ENCODE assay signal across 12 mouse cellular contexts in the genomic region with DNA sequence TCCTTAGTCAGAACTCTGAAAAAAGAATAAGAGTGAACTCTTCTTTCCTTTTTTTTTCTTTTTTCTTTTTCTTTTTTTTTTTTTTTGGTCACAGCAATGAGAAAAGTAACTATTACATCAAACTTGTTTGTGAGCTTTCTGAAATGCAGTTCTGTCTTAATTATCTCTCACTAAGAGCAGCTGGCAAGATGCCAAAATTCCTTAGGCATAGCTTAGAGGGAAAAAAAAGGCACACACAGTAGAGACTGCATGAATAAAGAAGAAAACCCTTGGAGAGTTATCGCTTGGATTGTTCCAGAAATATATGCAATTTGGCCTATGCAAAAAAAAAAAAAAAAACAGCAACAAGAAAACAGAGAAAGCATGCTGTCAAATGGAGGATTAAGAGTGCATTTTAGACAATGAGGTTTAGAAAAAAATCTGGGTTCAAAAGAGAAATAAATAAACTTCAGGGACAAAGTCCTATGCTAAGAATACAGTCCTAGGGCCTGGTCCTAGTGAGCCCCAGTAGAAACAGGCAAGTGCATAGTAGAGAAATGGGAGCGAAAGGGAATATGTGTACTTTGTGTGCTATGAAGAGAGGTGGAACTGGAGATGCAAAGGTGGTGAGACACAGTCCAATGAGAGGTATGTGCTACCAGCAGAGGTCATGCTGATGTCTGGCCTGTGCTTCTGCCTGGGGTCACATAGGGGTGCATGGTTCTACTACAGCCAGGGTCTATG.
DNase-seq lines count a peak whose midpoint lies in the region; ATAC-seq and TF ChIP-seq lines count a peak whose summit lies in the region.
"Had no signal": no experiment of that assay in that cellular context is flagged by ENCODE, and none has a peak within 500 bp of the region (broad histone marks: within the 10 kb centered on the region; RNA-seq: fewer than 3 reads in every experiment).

No protein-coding gene starts in this region.

- H3K9ac ChIP-seq in lung, embryonic 14.5 days: no peak overlapping the region
- no peak overlapping the region for H3K9ac ChIP-seq in forebrain, embryonic 13.5 days
- H3K9ac ChIP-seq in midbrain, embryonic 16.5 days (ENCODE audit: low read depth, low read length): no peak overlapping the region

- DNase-seq in heart, postnatal 10 days: peak; percentile 26 to 35
- DNase-seq in heart, adult 9 months (ENCODE audit: low spot score in 2 of 2): no peak
- peak; percentile 85 for DNase-seq in lung, embryonic 14.5 days
- DNase-seq in lung, adult 2 months: no peak
- no peak for DNase-seq in right cerebral cortex, postnatal 36 days (ENCODE audit: low spot score in 2 of 2)
- DNase-seq in adrenal gland, adult (ENCODE audit: inconsistent age in 2 of 2, low spot score in 1 of 2): no peak
- DNase-seq: cerebellum, postnatal 36 days; right cerebral cortex, postnatal 14 days had no signal

- H3K4me1 ChIP-seq in lung, embryonic 14.5 days (ENCODE audit: insufficient read depth): no peaks in the 10 kb centered on the region
- no peaks in the 10 kb centered on the region for H3K4me1 ChIP-seq in lung, adult 2 months (ENCODE audit: control insufficient read depth, insufficient read depth, low read length)
- H3K4me1 ChIP-seq in forebrain, embryonic 13.5 days: peaks cover 6% of the 10 kb centered on the region; the same call in 1 of the 2 replicates
- H3K4me1 ChIP-seq in midbrain, embryonic 16.5 days (ENCODE audit: control insufficient read depth, insufficient read depth, low read length): no peaks in the 10 kb centered on the region

- ATAC-seq in lung, embryonic 14.5 days (ENCODE audit: insufficient read depth): peak; percentile 35; the same call in 1 of the 2 replicates
- peak; percentile 59 for ATAC-seq in forebrain, embryonic 13.5 days
- ATAC-seq in midbrain, embryonic 16.5 days: 0 out of 2 replicates have a peak, but pooled peaks have one; percentile 25
- ATAC-seq: intestine, embryonic 16.5 days had no signal

- H3K4me2 ChIP-seq in lung, embryonic 14.5 days: no peak overlapping the region
- H3K4me2 ChIP-seq in forebrain, embryonic 13.5 days: no peak overlapping the region
- H3K4me2 ChIP-seq in midbrain, embryonic 16.5 days (ENCODE audit: low read length): no peak overlapping the region
- H3K4me2 ChIP-seq: liver, embryonic 11.5 days had no signal

- 64% methylated on average over 2 of the region's 2 CpGs for WGBS in lung, embryonic 14.5 days
- WGBS in lung, adult 2 months: 76% methylated on average over 2 of the region's 2 CpGs
- WGBS in forebrain, embryonic 13.5 days: 48% methylated on average over 2 of the region's 2 CpGs
- 67% methylated on average over 2 of the region's 2 CpGs for WGBS in midbrain, embryonic 16.5 days

- TF ChIP-seq POLR2A in lung, adult 2 months (IDR thresholded peaks at IDR 0.05; ENCODE audit: borderline replicate concordance, extremely low read depth, low read depth, low read length): no peak

- no peaks in the 10 kb centered on the region for H3K36me3 ChIP-seq in lung, embryonic 14.5 days (ENCODE audit: insufficient read depth)
- H3K36me3 ChIP-seq in forebrain, embryonic 13.5 days (ENCODE audit: poor library complexity, severe bottlenecking): no peaks in the 10 kb centered on the region
- H3K36me3 ChIP-seq in midbrain, embryonic 16.5 days (ENCODE audit: control insufficient read depth, insufficient read depth, low read length): no peaks in the 10 kb centered on the region

- H3K4me3 ChIP-seq in lung, embryonic 14.5 days (ENCODE audit: low read depth, low read length): no peak overlapping the region
- no peak overlapping the region for H3K4me3 ChIP-seq in lung, adult 2 months (replicated peaks; ENCODE audit: extremely low read depth, low read depth, low read length)
- H3K4me3 ChIP-seq in forebrain, embryonic 13.5 days: no peak overlapping the region
- H3K4me3 ChIP-seq in midbrain, embryonic 16.5 days (ENCODE audit: low read depth, low read length): no peak overlapping the region

- H3K9me3 ChIP-seq in lung, embryonic 14.5 days (ENCODE audit: low read depth, low read length): no peaks in the 10 kb centered on the region
- H3K9me3 ChIP-seq in forebrain, embryonic 13.5 days (replicated peaks): no peaks in the 10 kb centered on the region
- no peaks in the 10 kb centered on the region for H3K9me3 ChIP-seq in midbrain, embryonic 16.5 days (replicated peaks; ENCODE audit: control insufficient read depth, low read length, poor library complexity, severe bottlenecking)

- H3K27me3 ChIP-seq in lung, embryonic 14.5 days (ENCODE audit: insufficient read depth, low read length): no peaks in the 10 kb centered on the region
- no peaks in the 10 kb centered on the region for H3K27me3 ChIP-seq in forebrain, embryonic 13.5 days
- H3K27me3 ChIP-seq in midbrain, embryonic 16.5 days (ENCODE audit: control insufficient read depth, insufficient read depth, low read depth, low read length): no peaks in the 10 kb centered on the region

- no peak overlapping the region for H3K27ac ChIP-seq in lung, embryonic 14.5 days (ENCODE audit: low read depth)
- H3K27ac ChIP-seq in forebrain, embryonic 13.5 days: no peak overlapping the region
- H3K27ac ChIP-seq in midbrain, embryonic 16.5 days (ENCODE audit: low read length): no peak overlapping the region

- no peak for TF ChIP-seq CTCF in lung, embryonic 14.5 days (IDR thresholded peaks at IDR 0.05; ENCODE audit: low read depth)
- no peak for TF ChIP-seq CTCF in lung, adult 2 months (IDR thresholded peaks at IDR 0.05; ENCODE audit: insufficient read depth, low read length)

- intact Hi-C loops in heart, postnatal 10 days (cut with DNase I): no loop called here

Comparison
In these comparisons a context has a peak if more than half of its experiments do, and no peak if none do; other contexts are left out.
1. DNase-seq: peak in heart, postnatal 10 days (2 of 2) and lung, embryonic 14.5 days (single experiment); none in heart, adult 9 months (0 of 2), lung, adult 2 months (single experiment), right cerebral cortex, postnatal 36 days (0 of 2) and adrenal gland, adult (0 of 2).
2. Peak in every context shown above with its lines, with median percentiles within 50 percentile points of each other: ATAC-seq.